Mouse (Mus musculus) lung, postnatal 0 days (tissue): ENCODE measurements around the gene Acap1.
A peak's percentile ranks its signal among the peaks of the same experiment; 100 is the strongest.

Experiments used
- CTCF ChIP-seq: IDR thresholded peaks from 2 replicates; pipeline ENCODE4 v1.5.1; 2016; ENCODE audit warnings: antibody characterized with exemption, mild to moderate bottlenecking
- EP300 ChIP-seq: IDR thresholded peaks from 2 replicates; pipeline ENCODE4 v1.6.1; 2016; ENCODE audit warnings: antibody characterized with exemption, mild to moderate bottlenecking, control low read depth

- TF ChIP-seq CTCF, result peak; percentile 80
- no peak for TF ChIP-seq EP300
Observed at GRCm38 (mm10) chr11:69921114-69922011, 26.0 kb upstream of the Acap1 start, which contains the start of gene Eif5a.
